Mouse (Mus musculus) heart, embryonic 11.5 days (tissue): ENCODE results near the gene Rfng. TPM values are rescaled to one million over a fixed set of nuclear protein-coding genes. Genes with fewer than 3 reads are reported as not detected.

Source experiments
- ATAC-seq: fragments of 200-750 bp; cut with Nextera tagmentation; replicated peaks from 2 replicates; pipeline ENCODE4 v1.8.0; 2017; ENCODE audit warnings: moderate library complexity; ENCODE audit not compliant: insufficient number of reproducible peaks, low FRiP score, low TSS enrichment
- H3K27ac ChIP-seq: fragments of 300-500 bp; sonication (generic); 2 replicates; pipeline ENCODE4 v1.5.1; 2014; ENCODE audit warnings: mild to moderate bottlenecking, low read depth, low read length
- H3K27me3 ChIP-seq: fragments of 300-500 bp; sonication (generic); 2 replicates; pipeline ENCODE4 v1.6.1; 2014; ENCODE audit warnings: mild to moderate bottlenecking, low read length, mixed read lengths; ENCODE audit not compliant: control insufficient read depth, insufficient read depth
- H3K36me3 ChIP-seq: fragments of 300-500 bp; sonication (generic); 2 replicates; pipeline ENCODE4 v1.6.1; 2014; ENCODE audit warnings: mild to moderate bottlenecking, low read length, moderate library complexity, mixed read lengths; ENCODE audit not compliant: control insufficient read depth, insufficient read depth
- H3K4me1 ChIP-seq: fragments of 300-500 bp; sonication (generic); 2 replicates; pipeline ENCODE4 v1.6.1; 2014; ENCODE audit warnings: low read length; ENCODE audit not compliant: control insufficient read depth, insufficient read depth
- H3K4me2 ChIP-seq: fragments of 300-500 bp; sonication (generic); 2 replicates; pipeline ENCODE4 v1.6.1; 2014; ENCODE audit warnings: mild to moderate bottlenecking, moderate library complexity
- H3K4me3 ChIP-seq: fragments of 300-500 bp; sonication (generic); 2 replicates; pipeline ENCODE4 v1.5.1; 2014; ENCODE audit warnings: low read depth, low read length
- H3K9ac ChIP-seq: fragments of 300-500 bp; sonication (generic); 2 replicates; pipeline ENCODE4 v1.6.1; 2014; ENCODE audit warnings: mild to moderate bottlenecking, low read depth, low read length, moderate library complexity
- H3K9me3 ChIP-seq: fragments of 300-500 bp; sonication (generic); replicated peaks from 2 replicates; pipeline ENCODE4 v1.6.1; 2016; ENCODE audit warnings: low read length; ENCODE audit not compliant: control insufficient read depth
- WGBS: fragments of 180-500 bp; shearing (Covaris S2); extraction: QIAGEN DNeasy Blood & Tissue Kit; methylation state at CpG from one replicate; pipeline ENCODE4 v1.1.7; 2014; ENCODE audit not compliant: insufficient replicate concordance; 5-methylcytosine and 5-hydroxymethylcytosine counted together
- polyA plus RNA-seq: library from polyadenylated mRNA; unstranded; fragments of >200 nt; fragmentation: Nextera tagmentation; extraction: Ambion mirVana; gene quantifications from 2 replicates; pipeline ENCODE4 v1.2.1, GENCODE M21; 2014

Gene Rfng
- polyA plus RNA-seq, 1 experiment from 2014 or later = 15.0 TPM

DNA sequence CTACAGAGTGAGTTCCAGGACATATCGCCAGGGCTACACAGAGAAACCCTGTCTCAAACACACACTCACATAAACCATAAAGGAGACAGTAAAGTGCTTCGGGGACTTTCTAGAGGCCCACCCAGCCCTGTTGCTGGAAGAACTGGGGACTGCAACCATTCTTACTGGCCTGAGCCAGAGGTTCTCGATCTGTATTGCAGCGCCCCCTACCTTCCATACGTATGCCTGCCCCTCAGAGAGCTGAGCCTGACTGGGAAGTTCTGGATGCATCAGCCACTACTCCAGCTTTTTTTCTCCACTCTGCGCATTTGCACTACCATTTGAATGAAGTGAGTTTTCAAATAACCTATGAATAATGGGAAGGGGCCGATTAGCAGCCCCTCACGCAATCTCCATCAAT lies 34.6 kb downstream of the Rfng start:
- H3K36me3 ChIP-seq = no peaks in the 10 kb centered on the region
- WGBS = 52% methylated on average over 8 of the region's 8 CpGs
- no peak overlapping the region for H3K4me3 ChIP-seq
- no peak overlapping the region for H3K27ac ChIP-seq
- no peak for ATAC-seq
- no peaks in the 10 kb centered on the region for H3K4me1 ChIP-seq
- H3K27me3 ChIP-seq = no peaks in the 10 kb centered on the region
- no peak overlapping the region for H3K9ac ChIP-seq
- H3K9me3 ChIP-seq = no peaks in the 10 kb centered on the region
- no peak overlapping the region for H3K4me2 ChIP-seq

DNA sequence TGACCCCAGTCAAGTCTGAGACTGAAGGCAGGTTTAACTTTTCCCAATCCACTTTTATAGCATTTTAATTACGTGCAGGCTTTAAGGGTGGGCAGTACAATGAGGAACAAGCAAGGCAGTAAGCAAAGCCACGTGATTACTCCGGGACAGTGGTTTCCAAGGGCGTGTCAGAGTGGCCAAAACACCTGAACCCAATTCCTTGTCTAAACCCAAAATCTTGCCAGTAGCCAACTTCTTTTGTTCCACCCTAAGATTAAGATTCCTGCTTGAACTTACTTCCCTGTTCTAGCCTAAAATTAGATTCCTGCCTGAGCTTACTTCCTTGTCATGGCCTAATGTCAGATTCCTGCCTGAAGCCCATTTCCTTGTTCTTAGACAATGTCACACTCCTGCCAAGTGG lies 36.0 kb downstream of the Rfng start:
- no peaks in the 10 kb centered on the region for H3K36me3 ChIP-seq
- no peak overlapping the region for H3K4me3 ChIP-seq
- 74% methylated on average over 4 of the region's 4 CpGs for WGBS
- H3K4me2 ChIP-seq = no peak overlapping the region
- no peaks in the 10 kb centered on the region for H3K27me3 ChIP-seq
- ATAC-seq = no peak
- no peak overlapping the region for H3K9ac ChIP-seq
- no peak overlapping the region for H3K27ac ChIP-seq
- no peaks in the 10 kb centered on the region for H3K9me3 ChIP-seq
- no peaks in the 10 kb centered on the region for H3K4me1 ChIP-seq

DNA sequence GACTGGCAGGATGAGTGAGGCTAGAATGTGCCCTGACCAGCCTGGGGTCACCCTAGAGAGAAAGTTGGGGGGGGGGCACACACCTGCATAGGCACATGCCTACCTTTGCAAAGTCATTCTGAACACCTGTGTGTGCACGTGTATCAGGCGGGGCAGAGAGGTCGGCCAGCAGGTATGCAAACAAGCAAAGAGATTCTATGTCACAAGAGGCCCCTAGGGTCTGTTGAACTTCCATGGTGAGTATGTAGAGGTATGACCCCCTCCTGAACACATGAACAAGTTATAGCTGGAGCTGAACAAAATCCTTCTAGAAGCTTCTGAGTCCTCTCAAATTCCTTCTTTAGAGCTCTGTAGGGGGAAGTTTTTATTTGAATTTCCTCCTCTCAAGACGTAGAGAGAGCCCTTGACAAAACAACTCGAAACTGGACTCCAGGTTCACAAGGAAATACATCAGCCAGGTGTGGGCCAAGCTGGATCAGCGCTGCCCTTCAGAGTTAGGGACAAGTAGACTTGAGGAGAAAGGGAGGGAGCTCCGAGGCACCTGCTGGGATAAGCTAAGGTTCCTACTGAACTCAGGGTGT lies 39.8 kb downstream of the Rfng start:
- H3K9me3 ChIP-seq = no peaks in the 10 kb centered on the region
- no peaks in the 10 kb centered on the region for H3K4me1 ChIP-seq
- H3K9ac ChIP-seq = no peak overlapping the region
- no peak for ATAC-seq
- H3K27me3 ChIP-seq = no peaks in the 10 kb centered on the region
- no peak overlapping the region for H3K27ac ChIP-seq
- H3K4me2 ChIP-seq = no peak overlapping the region
- H3K4me3 ChIP-seq = no peak overlapping the region
- H3K36me3 ChIP-seq = no peaks in the 10 kb centered on the region
- whole genome bisulfite sequencing = 74% methylated on average over 7 of the region's 7 CpGs

DNA sequence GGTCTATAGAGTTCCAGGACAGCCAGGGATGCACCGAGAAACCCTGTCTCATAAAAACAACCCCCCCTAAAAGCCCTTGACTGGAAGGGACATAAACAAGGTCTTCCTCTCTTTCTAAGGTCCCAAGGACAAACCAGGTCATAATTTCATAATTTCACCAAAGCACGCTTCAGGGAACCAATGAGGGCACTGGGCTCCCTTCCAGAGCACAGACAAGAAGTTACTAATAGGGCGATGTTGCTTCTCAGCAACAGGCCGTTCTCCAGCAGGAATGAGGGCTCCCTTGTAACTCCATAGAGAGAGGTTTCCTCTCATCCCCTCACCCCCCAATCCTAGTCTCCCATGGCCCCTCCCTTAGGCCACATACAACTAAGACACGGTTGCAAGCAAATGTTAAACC lies 43.0 kb downstream of the Rfng start:
- Histone ChIP-seq H3K4me2 (no peak overlapping the region), H3K27ac (no peak overlapping the region), H3K9ac (no peak overlapping the region), H3K36me3 (no peaks in the 10 kb centered on the region), H3K9me3 (no peaks in the 10 kb centered on the region), H3K4me1 (no peaks in the 10 kb centered on the region), H3K27me3 (no peaks in the 10 kb centered on the region), H3K4me3 (no peak overlapping the region)
- no peak for ATAC-seq
- 80% methylated on average over 5 of the region's 5 CpGs for WGBS

DNA sequence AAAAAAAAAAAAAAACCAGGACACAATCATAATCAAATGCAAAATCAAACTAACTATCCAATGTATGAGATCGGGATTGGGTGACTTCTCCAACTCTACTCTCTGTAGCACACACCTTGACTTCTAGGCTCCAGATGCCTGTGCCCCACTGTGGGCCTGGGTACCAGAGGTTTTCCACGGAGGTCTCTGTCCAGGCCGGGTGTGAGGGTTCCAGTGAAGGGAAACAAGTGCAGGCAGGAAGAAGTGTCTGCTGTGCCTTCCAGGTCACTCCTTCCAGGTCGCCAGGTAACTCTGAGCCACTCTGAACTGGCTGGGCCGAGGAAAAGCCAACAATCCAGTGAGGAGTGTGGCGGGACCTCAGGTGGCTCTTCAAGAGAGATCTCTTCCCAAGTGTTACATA lies 47.6 kb downstream of the Rfng start:
- ATAC-seq = no peak
- Histone ChIP-seq H3K4me3 (no peak overlapping the region), H3K36me3 (no peaks in the 10 kb centered on the region), H3K27me3 (peaks cover 1% of the 10 kb centered on the region), H3K4me2 (no peak overlapping the region), H3K9me3 (no peaks in the 10 kb centered on the region), H3K9ac (no peak overlapping the region), H3K27ac (no peak overlapping the region), H3K4me1 (0 out of 2 replicates have a peak, but pooled peaks cover 3% of the 10 kb centered on the region)
- 59% methylated on average over 6 of the region's 6 CpGs for WGBS

DNA sequence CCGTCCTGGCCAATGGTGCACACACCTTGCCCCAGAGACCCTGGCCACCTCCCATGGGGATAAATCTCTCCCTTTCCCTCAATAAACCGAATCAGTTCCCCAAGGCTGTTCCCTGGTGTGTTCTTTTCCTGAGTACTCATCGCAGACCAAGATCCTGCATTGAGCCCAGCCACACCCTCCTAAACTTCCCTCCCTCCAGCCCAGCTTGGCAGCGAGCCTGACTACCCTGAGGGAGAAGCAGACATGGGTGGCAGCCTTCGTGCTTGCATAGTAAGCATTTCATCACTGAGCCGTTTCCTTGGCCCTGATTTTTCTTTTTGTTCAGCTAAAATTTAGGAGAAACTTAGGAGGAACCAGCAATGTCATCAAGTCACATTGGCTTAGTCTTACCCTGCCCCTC lies 50.5 kb downstream of the Rfng start:
- no peaks in the 10 kb centered on the region for H3K9me3 ChIP-seq
- 0 out of 2 replicates have a peak, but pooled peaks cover 3% of the 10 kb centered on the region for H3K4me1 ChIP-seq
- no peak overlapping the region for H3K27ac ChIP-seq
- no peak for ATAC-seq
- H3K27me3 ChIP-seq = peaks cover 18% of the 10 kb centered on the region
- no peak overlapping the region for H3K4me2 ChIP-seq
- no peak overlapping the region for H3K4me3 ChIP-seq
- 62% methylated on average over 6 of the region's 6 CpGs for WGBS
- no peak overlapping the region for H3K9ac ChIP-seq
- H3K36me3 ChIP-seq = no peaks in the 10 kb centered on the region

DNA sequence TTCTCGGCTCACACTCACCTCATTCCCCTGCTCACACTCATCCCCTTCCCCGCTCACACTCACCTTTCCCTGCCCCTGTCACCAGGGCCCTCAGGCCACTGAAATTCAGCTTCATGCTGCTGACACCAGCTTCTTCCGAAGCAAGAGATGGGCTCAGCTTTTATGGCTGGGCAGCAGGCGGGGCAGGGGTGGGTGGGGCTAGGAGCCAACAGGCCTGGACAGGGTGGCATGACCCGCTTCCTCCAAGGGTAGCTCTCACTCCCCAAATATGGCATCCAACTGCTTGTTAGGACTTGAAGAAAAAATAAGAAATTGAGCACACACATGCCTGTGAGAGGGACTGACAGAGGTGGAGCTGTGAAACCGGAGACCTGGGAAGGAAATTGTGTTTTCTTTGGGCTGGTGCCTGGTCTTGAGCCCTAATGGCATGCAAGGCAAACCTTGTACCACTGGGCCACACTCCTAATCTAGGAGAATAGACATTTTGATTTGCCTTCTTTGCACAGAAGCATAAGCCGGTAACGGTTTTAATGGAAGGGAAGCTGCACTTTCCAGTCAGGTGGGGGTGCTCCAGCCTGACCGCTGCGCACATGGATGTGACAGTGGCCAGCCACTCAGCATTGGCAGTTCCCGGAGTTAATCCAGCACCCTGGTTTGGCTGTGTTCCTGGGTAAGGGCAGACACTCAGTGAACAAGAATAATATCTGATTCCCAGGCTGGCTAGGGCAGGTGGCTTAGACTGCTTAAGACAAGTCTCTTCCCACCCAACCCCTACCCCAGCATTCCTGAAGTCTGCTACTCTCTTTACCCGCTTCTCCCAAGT lies 51.9 kb downstream of the Rfng start, which contains the start of gene Cbr2:
Gene Cbr2 (minus strand): TSS at position 257 of the 823 bp plus-strand sequence.
- Histone ChIP-seq H3K9me3 (no peaks in the 10 kb centered on the region), H3K4me3 (no peak within 1 kb of the TSS), H3K27me3 (peaks cover 23% of the 10 kb centered on the region), H3K9ac (no peak within 1 kb of the TSS), H3K36me3 (no peaks in the 10 kb centered on the region), H3K4me1 (0 out of 2 replicates have a peak, but pooled peaks cover 3% of the 10 kb centered on the region), H3K27ac (0 out of 2 replicates have a peak within 1 kb of the TSS, but pooled peaks have one; percentile 41), H3K4me2 (no peak within 1 kb of the TSS)
- ATAC-seq = no peak
- 68% methylated on average over 12 of the region's 12 CpGs for WGBS

DNA sequence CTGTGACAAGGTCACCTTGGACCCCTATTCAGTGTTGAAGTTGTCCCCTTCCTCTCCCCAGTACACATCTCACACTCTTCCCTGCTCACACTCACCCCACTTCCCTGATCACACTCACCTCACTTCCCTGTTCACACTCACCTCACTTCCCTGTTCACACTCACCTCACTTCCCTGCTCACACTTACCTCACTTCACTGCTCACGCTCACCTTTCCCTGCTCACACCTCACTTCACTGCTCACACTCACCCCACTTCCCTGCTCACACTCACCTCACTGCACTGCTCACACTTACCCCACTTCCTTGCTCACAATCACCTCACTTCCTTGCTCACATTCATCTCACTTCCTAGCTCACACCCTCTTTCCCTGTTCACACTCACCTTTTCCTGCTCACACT lies 52.6 kb downstream of the Rfng start:
- no peak for ATAC-seq
- no peak overlapping the region for H3K27ac ChIP-seq
- WGBS = 95% methylated on average over 1 of the region's 1 CpGs

More for the DNA sequence above, 52.6 kb downstream of the Rfng start:
- Histone ChIP-seq H3K27me3 (peaks cover 23% of the 10 kb centered on the region), H3K9me3 (no peaks in the 10 kb centered on the region), H3K36me3 (no peaks in the 10 kb centered on the region), H3K4me1 (0 out of 2 replicates have a peak, but pooled peaks cover 3% of the 10 kb centered on the region), H3K4me3 (no peak overlapping the region), H3K4me2 (no peak overlapping the region), H3K9ac (no peak overlapping the region)
